Mouse (Mus musculus): ENCODE data around the gene Dpyd. TPM values are rescaled to one million over a fixed set of nuclear protein-coding genes. Genes with fewer than 3 reads are reported as not detected.

Dpyd gene
- polyA plus RNA-seq, 1 experiment from 2014 or later = 9.8 TPM

- H3K27ac ChIP-seq (replicated peaks) = no peak overlapping the region
- H3K4me1 ChIP-seq = no peaks in the 10 kb centered on the region
- no peak overlapping the region for H3K4me3 ChIP-seq (replicated peaks)
- no peak overlapping the region for H3K4me2 ChIP-seq (replicated peaks)
- no peak overlapping the region for H3K9ac ChIP-seq
- WGBS = 46% methylated on average over 5 of the region's 5 CpGs
- no peaks in the 10 kb centered on the region for H3K9me3 ChIP-seq (replicated peaks)
- H3K36me3 ChIP-seq = no peaks in the 10 kb centered on the region
- ATAC-seq (ENCODE audit: insufficient number of reproducible peaks, low FRiP score, low TSS enrichment, low read depth) = no peak
- no peaks in the 10 kb centered on the region for H3K27me3 ChIP-seq
Measured at GRCm38 (mm10) chr3:119143034-119143433, 581.1 kb downstream of the Dpyd start.

- H3K9ac ChIP-seq = no peak overlapping the region
- H3K27ac ChIP-seq (replicated peaks) = no peak overlapping the region
- H3K9me3 ChIP-seq (replicated peaks) = no peaks in the 10 kb centered on the region
- no peak overlapping the region for H3K4me2 ChIP-seq (replicated peaks)
- no peaks in the 10 kb centered on the region for H3K27me3 ChIP-seq
- ATAC-seq (ENCODE audit: insufficient number of reproducible peaks, low FRiP score, low TSS enrichment, low read depth) = no peak
- no peaks in the 10 kb centered on the region for H3K4me1 ChIP-seq
- WGBS = 91% methylated on average over 1 of the region's 1 CpGs
- H3K36me3 ChIP-seq = no peaks in the 10 kb centered on the region
- no peak overlapping the region for H3K4me3 ChIP-seq (replicated peaks)
Measured at GRCm38 (mm10) chr3:119144788-119145187, 582.9 kb downstream of the Dpyd start.

GRCm38 (mm10) chr3:119154604-119155444 lies 592.9 kb downstream of the Dpyd start:
- H3K27ac ChIP-seq (replicated peaks) = 0 out of 2 replicates have a peak overlapping the region, but pooled peaks have one; percentile 11
- WGBS = 29% methylated on average over 17 of the region's 17 CpGs
- H3K9ac ChIP-seq = no peak overlapping the region
- H3K4me1 ChIP-seq = peaks cover 6% of the 10 kb centered on the region; the same call in 1 of the 2 replicates
- H3K4me3 ChIP-seq (replicated peaks) = peak overlapping the region; percentile 12; the same call in 1 of the 2 replicates
- no peaks in the 10 kb centered on the region for H3K27me3 ChIP-seq
- H3K36me3 ChIP-seq = no peaks in the 10 kb centered on the region
- H3K4me2 ChIP-seq (replicated peaks) = peak overlapping the region; percentile 41
- H3K9me3 ChIP-seq (replicated peaks) = no peaks in the 10 kb centered on the region
- no peak for ATAC-seq (ENCODE audit: insufficient number of reproducible peaks, low FRiP score, low TSS enrichment, low read depth)

GRCm38 (mm10) chr3:119158670-119159069 lies 596.7 kb downstream of the Dpyd start:
- Histone ChIP-seq H3K4me3 (replicated peaks) (no peak overlapping the region), H3K36me3 (no peaks in the 10 kb centered on the region), H3K27ac (replicated peaks) (no peak overlapping the region), H3K27me3 (no peaks in the 10 kb centered on the region), H3K4me2 (replicated peaks) (no peak overlapping the region), H3K4me1 (peaks cover 6% of the 10 kb centered on the region; the same call in 1 of the 2 replicates), H3K9ac (no peak overlapping the region), H3K9me3 (replicated peaks) (no peaks in the 10 kb centered on the region)
- WGBS = 81% methylated on average over 4 of the region's 4 CpGs
- no peak for ATAC-seq (ENCODE audit: insufficient number of reproducible peaks, low FRiP score, low TSS enrichment, low read depth)

- H3K4me3 ChIP-seq (replicated peaks) = no peak overlapping the region
- no peaks in the 10 kb centered on the region for H3K36me3 ChIP-seq
- no peak for ATAC-seq (ENCODE audit: insufficient number of reproducible peaks, low FRiP score, low TSS enrichment, low read depth)
- no peak overlapping the region for H3K27ac ChIP-seq (replicated peaks)
- no peak overlapping the region for H3K4me2 ChIP-seq (replicated peaks)
- 82% methylated on average over 6 of the region's 6 CpGs for WGBS
- H3K4me1 ChIP-seq = no peaks in the 10 kb centered on the region
- H3K9me3 ChIP-seq (replicated peaks) = no peaks in the 10 kb centered on the region
- no peak overlapping the region for H3K9ac ChIP-seq
- H3K27me3 ChIP-seq = no peaks in the 10 kb centered on the region
Measured at GRCm38 (mm10) chr3:119165691-119166090, 603.8 kb downstream of the Dpyd start.

GRCm38 (mm10) chr3:119168166-119168565 lies 606.2 kb downstream of the Dpyd start:
- no peak overlapping the region for H3K27ac ChIP-seq (replicated peaks)
- H3K9me3 ChIP-seq (replicated peaks) = no peaks in the 10 kb centered on the region
- H3K27me3 ChIP-seq = no peaks in the 10 kb centered on the region
- no peak overlapping the region for H3K4me3 ChIP-seq (replicated peaks)
- H3K36me3 ChIP-seq = no peaks in the 10 kb centered on the region
- no peaks in the 10 kb centered on the region for H3K4me1 ChIP-seq
- ATAC-seq (ENCODE audit: insufficient number of reproducible peaks, low FRiP score, low TSS enrichment, low read depth) = no peak
- WGBS = 77% methylated on average over 2 of the region's 2 CpGs
- no peak overlapping the region for H3K9ac ChIP-seq
- no peak overlapping the region for H3K4me2 ChIP-seq (replicated peaks)

- Histone ChIP-seq H3K4me1 (no peaks in the 10 kb centered on the region), H3K27ac (replicated peaks) (no peak overlapping the region), H3K4me2 (replicated peaks) (no peak overlapping the region), H3K27me3 (no peaks in the 10 kb centered on the region), H3K9me3 (replicated peaks) (no peaks in the 10 kb centered on the region), H3K4me3 (replicated peaks) (no peak overlapping the region), H3K36me3 (no peaks in the 10 kb centered on the region), H3K9ac (no peak overlapping the region)
- 19% methylated on average over 1 of the region's 1 CpGs for WGBS
- no peak for ATAC-seq (ENCODE audit: insufficient number of reproducible peaks, low FRiP score, low TSS enrichment, low read depth)
Measured at GRCm38 (mm10) chr3:119168661-119169060, 606.7 kb downstream of the Dpyd start.

GRCm38 (mm10) chr3:119183261-119183660 lies 621.3 kb downstream of the Dpyd start:
- H3K4me3 ChIP-seq (replicated peaks) = no peak overlapping the region
- H3K27ac ChIP-seq (replicated peaks) = no peak overlapping the region
- no peak overlapping the region for H3K9ac ChIP-seq
- 77% methylated on average over 3 of the region's 3 CpGs for WGBS
- no peaks in the 10 kb centered on the region for H3K9me3 ChIP-seq (replicated peaks)
- H3K27me3 ChIP-seq = no peaks in the 10 kb centered on the region
- H3K4me2 ChIP-seq (replicated peaks) = no peak overlapping the region
- H3K36me3 ChIP-seq = no peaks in the 10 kb centered on the region
- peak; percentile 34; the same call in 1 of the 2 replicates for ATAC-seq (ENCODE audit: insufficient number of reproducible peaks, low FRiP score, low TSS enrichment, low read depth)
- no peaks in the 10 kb centered on the region for H3K4me1 ChIP-seq

GRCm38 (mm10) chr3:119194071-119194470 lies 632.1 kb downstream of the Dpyd start:
- ATAC-seq (ENCODE audit: insufficient number of reproducible peaks, low FRiP score, low TSS enrichment, low read depth) = no peak
- Histone ChIP-seq H3K4me3 (replicated peaks) (no peak overlapping the region), H3K4me2 (replicated peaks) (no peak overlapping the region), H3K36me3 (no peaks in the 10 kb centered on the region), H3K9me3 (replicated peaks) (no peaks in the 10 kb centered on the region), H3K9ac (no peak overlapping the region), H3K27me3 (no peaks in the 10 kb centered on the region), H3K27ac (replicated peaks) (no peak overlapping the region), H3K4me1 (no peaks in the 10 kb centered on the region)
- 74% methylated on average over 6 of the region's 6 CpGs for WGBS

GRCm38 (mm10) chr3:119195613-119196012 lies 633.7 kb downstream of the Dpyd start:
- ATAC-seq (ENCODE audit: insufficient number of reproducible peaks, low FRiP score, low TSS enrichment, low read depth) = no peak
- H3K9me3 ChIP-seq (replicated peaks) = no peaks in the 10 kb centered on the region
- H3K4me1 ChIP-seq = no peaks in the 10 kb centered on the region
- no peak overlapping the region for H3K9ac ChIP-seq
- 75% methylated on average over 4 of the region's 4 CpGs for WGBS
- no peak overlapping the region for H3K27ac ChIP-seq (replicated peaks)
- no peaks in the 10 kb centered on the region for H3K27me3 ChIP-seq
- H3K36me3 ChIP-seq = no peaks in the 10 kb centered on the region
- no peak overlapping the region for H3K4me3 ChIP-seq (replicated peaks)
- no peak overlapping the region for H3K4me2 ChIP-seq (replicated peaks)

GRCm38 (mm10) chr3:119220763-119221412 lies 659.0 kb downstream of the Dpyd start:
- Histone ChIP-seq H3K27me3 (no peaks in the 10 kb centered on the region), H3K27ac (replicated peaks) (no peak overlapping the region), H3K4me2 (replicated peaks) (no peak overlapping the region), H3K9me3 (replicated peaks) (no peaks in the 10 kb centered on the region), H3K4me3 (replicated peaks) (no peak overlapping the region), H3K36me3 (no peaks in the 10 kb centered on the region), H3K9ac (no peak overlapping the region), H3K4me1 (no peaks in the 10 kb centered on the region)
- ATAC-seq (ENCODE audit: insufficient number of reproducible peaks, low FRiP score, low TSS enrichment, low read depth) = no peak
- WGBS = 72% methylated on average over 2 of the region's 2 CpGs

Measured in embryonic facial prominence, embryonic 15.5 days (tissue).